17 mouse cellular contexts compared by ENCODE assay signal in the genomic region with DNA sequence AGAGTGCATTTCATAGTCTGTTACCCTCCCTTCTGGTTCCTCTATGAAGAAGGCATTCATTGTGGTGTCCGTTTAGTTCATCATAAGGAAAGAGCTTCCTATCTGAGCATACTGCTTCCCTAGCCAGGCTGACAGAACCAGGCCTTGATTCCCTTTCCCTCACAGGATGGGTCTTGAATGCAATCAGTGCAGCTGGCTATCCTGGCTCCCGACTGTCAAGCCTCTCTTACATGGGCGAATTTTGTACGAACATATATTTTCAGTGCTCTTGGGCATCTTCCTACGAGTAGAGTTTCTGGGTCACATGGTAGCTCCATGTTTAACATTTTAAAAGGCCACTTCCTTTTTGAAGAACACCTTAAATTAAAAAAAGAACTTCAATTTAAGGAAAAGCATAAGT.
"Had no signal": no experiment of that assay in that cellular context is flagged by ENCODE, and none has a peak within 500 bp of the region (broad histone marks: within the 10 kb centered on the region; RNA-seq: fewer than 3 reads in every experiment).

No protein-coding gene starts in this region.

- H3K4me1 ChIP-seq: lung, embryonic 15.5 days had no signal

- H3K4me3 ChIP-seq: lung, embryonic 15.5 days; megakaryocyte, embryonic 14.5 days; midbrain, embryonic 13.5 days; midbrain, embryonic 15.5 days; neural tube, embryonic 12.5 days had no signal

- DNase-seq: liver, postnatal 0 days; lung, adult 2 months; lung, postnatal 14 days; lung, postnatal 36 days; right cerebral cortex, postnatal 25 days; right cerebral cortex, postnatal 4 days; spleen, adult 18-20 months; thymus, adult 18-20 months; thymus, postnatal 25 days; thymus, postnatal 4 days had no signal

- H3K36me3 ChIP-seq: lung, embryonic 15.5 days; midbrain, embryonic 13.5 days; midbrain, embryonic 15.5 days; neural tube, embryonic 12.5 days had no signal

- H3K27me3 ChIP-seq: lung, embryonic 15.5 days; midbrain, embryonic 13.5 days; midbrain, embryonic 15.5 days; neural tube, embryonic 12.5 days had no signal

- H3K27ac ChIP-seq: lung, embryonic 15.5 days; macrophage; midbrain, embryonic 13.5 days; midbrain, embryonic 15.5 days; neural tube, embryonic 12.5 days had no signal

- ATAC-seq: liver, postnatal 0 days; lung, postnatal 0 days; midbrain, embryonic 13.5 days; midbrain, embryonic 15.5 days had no signal
